Mouse (Mus musculus): Measurements from ENCODE around the gene Gpd1.
A peak's percentile ranks its signal among the peaks of the same experiment; 100 is the strongest.
"Not testable (repeated sequence)": the region's sequence is repeated elsewhere in the genome, so short reads cannot be mapped to it uniquely, and the experiment has no call there.

Gene Gpd1

DNA sequence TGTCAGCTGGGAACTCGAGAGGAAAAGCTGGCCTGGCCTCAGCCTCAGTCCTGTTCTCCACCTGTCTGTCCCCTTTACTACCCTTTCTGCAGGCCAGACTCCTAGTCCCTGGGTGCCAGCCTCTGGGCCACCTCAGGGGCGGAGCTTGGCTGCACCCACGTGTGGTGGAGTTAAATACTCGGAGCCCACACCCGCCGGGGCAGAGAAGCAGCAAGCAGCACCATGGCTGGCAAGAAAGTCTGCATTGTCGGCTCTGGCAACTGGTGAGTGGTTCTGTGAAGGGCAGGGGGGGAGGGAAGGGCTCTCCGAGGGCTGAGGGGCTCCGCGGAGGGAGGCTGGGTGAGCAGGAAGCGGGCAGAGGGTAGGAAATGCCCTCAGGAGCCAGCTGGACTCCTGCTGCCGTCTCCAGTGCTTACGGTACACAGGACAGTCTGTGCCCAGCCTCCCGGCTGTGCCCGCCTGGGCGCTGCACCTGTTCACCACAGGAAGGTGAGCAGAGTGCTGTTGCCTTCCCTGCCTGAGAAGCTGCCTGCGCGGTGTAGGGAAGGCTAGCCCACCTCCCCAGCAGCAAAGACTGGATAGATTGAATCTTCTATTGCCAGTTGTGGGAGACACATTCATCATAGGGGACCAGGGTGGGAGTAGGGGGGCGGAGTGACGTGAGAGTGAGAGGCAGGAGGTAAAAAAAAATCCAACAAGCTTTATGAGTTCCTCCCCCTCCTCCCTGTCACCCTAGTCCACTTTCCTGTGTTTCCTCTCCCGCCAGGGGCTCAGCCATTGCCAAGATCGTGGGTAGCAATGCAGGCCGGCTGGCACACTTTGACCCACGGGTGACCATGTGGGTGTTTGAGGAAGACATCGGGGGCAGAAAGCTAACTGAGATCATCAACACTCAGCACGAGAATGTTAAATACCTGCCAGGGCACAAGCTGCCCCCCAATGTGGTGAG is at the start of gene Gpd1:
Gene Gpd1, plus strand, starts transcription at position 130 of the 949 bp plus-strand sequence.
- no peak for DNase-seq (ENCODE audit: low spot score)

DNA sequence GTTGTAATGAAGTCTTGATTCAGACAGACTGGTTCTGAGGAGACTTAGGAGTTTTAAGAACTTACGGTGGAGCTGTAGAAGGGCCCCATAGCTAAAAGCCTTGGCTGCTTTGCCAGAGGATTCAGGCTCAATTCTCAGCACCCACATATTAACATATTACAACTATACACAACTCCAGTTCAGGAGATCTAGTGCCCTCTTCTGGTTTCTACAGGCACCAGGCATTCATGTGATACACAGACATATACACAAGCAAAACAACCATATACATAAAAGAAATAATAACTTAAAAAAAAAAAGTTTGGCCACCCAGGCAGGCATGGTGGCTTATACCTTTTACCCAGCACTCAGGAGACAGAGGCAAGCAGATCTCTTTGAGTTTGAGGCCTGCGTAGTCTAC is 49.8 kb upstream of the Gpd1 start:
- no peak for DNase-seq (ENCODE audit: low spot score)

DNA sequence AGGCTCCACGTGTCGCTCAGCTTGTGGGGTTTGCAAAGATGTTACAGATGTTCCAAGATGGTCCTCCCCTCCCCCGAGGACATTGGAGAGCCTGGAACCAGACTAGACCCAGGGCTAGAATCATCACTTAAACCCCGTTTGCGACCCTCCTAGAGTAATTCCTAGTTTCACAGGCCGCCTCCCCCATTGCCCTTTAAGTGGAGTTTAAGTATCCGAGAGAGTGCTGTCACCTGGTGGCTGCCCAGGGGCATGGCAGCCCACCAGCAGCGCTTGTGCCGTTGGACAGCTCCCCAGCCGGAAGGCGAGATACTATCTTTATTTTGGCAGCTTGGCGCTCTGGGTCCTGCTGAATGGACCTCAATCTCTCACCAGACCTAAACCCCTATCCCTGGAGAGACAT is 48.4 kb upstream of the Gpd1 start:
- peak; percentile 70 for DNase-seq (ENCODE audit: low spot score)

DNA sequence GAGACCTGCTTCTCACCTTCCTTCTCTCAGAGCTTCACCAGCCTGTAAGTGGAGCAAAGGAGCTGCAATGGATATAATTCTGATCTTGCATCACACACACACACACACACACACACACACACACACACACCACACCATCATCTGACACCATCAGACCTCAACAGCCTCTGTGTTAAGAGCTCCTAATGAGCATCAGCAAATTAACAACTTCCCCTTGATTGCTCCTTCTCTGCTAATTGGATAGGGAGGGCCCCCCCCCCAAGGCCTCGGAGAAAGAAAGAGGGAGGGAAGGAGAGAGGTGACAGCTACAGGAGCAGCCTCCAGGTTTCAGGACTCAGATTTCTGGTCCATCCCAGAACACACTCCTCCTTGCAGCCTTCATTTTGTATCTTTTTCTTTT is 47.9 kb upstream of the Gpd1 start:
- DNase-seq (ENCODE audit: low spot score) = no peak

DNA sequence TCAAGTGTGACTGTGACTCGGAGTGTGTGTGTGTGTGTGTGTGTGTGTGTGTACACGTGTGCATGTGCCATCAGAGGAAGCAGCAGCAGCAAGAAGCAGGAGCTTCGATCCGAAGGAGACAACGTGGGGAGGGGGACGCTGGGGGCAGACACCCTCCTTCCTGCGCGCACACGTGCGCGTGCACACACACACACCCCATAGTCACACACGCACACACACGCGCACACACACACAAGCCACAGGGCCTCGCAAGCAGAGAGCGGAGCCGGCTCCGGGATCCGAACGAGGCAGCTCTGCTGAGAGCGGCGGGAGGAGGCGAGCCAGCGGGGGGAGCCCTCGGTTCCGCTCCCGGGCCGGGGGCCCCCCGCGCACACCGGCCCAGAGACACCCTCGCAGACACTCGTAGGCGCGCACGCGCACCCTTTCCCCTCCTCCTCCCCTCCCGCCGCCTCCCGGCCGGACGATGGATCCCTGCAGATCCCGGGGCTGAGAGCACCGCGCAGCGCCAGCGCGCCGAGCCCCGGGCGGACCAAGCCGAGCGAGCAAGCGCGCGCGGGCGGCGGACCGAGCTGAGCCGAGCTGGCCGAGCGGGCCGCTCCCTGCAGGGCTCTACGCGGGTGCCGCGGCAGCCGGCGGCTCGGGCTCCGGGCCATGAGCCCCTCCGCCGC is 47.0 kb upstream of the Gpd1 start, which contains the start of gene Asic1:
Gene Asic1, plus strand, starts transcription at position 215 of the 668 bp plus-strand sequence.
- peak; percentile 69 for DNase-seq (ENCODE audit: low spot score)

DNA sequence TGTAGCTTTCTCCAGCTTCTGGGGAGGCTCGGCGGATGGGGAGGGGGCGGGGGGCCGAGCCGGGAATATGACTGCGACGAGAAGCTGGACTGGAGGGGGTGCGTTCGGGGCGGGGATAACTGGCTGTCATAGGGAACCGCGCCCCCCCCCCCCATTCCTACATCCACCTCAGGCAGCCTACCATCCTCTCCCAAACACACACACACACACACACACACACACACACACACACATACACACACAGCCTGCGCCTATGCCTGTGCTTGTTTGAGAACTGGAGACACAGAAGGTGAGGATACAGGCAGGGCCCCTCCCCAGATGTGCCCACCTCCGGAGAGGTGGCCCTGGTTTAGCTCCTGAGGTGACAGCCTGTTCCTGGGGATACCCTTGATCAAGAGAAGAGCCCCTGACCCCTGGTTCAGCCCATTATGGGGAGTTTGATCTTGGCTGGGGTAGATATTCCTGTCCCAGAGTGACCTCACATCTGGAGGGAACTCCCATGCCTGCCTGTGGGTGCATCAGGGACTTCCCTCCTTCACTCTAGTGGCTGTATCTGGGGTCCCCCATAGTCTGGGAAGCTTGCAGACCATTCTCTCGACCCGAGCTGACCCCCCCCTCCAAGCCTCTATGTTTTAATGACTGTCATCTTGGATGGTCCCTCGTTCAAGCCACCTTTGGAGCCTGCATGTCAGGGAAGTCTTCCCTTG is 46.2 kb upstream of the Gpd1 start:
- no peak for DNase-seq (ENCODE audit: low spot score)

DNA sequence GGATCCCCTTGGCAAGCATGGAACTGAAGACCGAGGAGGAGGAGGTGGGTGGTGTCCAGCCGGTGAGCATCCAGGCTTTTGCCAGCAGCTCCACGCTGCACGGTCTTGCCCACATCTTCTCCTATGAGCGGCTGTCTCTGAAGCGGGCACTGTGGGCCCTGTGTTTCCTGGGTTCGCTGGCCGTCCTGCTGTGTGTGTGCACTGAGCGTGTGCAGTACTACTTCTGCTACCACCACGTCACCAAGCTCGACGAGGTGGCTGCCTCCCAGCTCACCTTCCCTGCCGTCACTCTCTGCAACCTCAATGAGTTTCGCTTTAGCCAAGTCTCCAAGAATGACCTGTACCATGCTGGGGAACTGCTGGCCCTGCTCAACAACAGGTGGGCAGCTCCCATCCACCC is 45.5 kb upstream of the Gpd1 start:
- no peak for DNase-seq (ENCODE audit: low spot score)

DNA sequence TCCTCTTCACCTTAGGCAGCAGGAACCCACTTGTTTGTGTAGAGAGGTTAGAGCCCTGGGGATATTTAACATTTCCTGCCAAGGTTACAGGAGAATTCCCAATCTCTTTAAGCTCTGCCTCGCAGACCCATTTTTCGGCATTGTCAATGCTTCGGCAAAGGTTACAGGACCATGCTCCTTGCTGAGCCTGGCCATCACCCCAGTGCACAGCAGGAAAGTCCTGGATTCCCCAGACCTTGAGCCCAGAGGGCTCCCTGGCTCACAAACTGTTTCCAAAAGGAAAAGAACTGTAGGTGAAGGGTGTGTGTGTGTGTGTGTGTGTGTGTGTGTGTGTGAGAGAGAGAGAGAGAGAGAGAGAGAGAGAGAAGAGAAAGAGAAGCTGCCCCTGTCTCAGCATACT is 42.4 kb upstream of the Gpd1 start:
- no peak for DNase-seq (ENCODE audit: low spot score)

DNA sequence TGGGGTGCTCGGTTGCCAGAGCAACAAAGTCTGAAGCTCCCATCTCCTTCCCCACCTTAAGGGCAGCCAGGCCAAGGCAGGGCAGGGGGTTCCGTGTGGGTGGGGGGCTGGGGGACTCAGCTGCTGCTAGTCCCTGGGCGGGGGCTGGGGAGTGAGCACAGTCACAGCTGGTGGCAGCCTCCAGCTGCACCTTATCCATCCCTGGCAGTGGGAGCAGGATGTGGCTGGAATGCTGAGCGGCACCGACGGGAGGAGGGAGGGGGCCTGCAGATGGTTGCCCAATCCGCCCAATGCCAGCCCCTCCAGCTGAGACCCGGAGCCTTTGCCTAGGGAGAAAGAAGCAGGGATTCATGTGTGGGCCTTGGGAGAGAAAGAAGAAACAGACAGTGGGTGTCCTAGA is 40.2 kb upstream of the Gpd1 start:
- DNase-seq (ENCODE audit: low spot score) = no peak

DNA sequence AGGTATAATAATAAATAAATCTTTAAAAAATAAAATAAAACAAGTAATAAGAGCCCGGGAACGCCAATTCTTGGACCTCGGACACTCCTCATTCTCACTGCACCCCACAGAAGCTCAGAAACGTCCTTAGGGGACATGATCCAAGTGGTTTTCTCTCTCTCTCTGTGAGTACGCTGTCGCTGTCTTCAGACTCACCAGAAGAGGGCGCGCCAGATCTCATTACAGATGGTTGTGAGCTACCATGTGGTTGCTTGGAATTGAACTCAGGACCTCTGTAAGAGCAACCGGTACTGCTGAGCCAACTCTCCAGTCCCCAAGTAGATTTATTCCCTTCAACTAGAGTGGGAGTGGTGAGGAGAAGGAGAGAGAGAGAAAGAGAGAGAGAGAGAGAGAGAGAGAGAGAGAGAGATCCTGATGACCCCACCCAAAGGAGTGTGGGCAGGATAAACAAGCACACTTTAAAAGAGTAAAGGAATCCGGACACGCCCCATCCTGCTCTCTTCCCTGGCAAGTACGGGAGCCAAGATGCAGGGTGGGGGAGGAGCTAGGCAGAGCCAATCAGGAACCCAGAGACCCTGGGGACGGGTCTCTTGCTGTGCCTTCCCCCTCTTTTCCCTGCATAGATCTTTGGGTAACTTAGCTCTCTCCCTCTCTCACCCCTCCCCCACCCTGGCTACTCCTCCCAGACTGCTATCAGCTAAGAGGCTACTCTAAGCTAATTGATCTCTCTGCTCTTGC is 39.1 kb upstream of the Gpd1 start:
- DNase-seq (ENCODE audit: low spot score) = no peak

DNA sequence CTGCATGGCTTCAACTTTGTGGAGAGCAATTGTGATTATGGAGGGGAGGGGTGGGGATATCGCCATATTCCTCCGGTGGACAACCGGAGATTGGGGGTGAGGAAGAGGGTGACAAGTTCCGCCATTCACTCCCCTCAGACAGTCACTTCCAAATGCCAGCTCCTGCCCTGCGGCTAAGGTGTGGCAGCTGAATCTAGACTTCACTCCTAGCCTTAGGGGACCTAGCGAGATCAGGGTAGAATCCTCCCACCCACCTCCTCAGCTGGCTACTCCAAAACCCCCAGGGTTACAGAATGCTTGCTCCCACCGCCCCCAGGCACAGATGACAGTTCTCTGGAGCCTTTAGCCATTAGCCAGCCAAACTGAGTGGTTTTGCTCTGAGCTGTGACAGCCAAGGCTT is 38.3 kb upstream of the Gpd1 start:
- no peak for DNase-seq (ENCODE audit: low spot score)

DNA sequence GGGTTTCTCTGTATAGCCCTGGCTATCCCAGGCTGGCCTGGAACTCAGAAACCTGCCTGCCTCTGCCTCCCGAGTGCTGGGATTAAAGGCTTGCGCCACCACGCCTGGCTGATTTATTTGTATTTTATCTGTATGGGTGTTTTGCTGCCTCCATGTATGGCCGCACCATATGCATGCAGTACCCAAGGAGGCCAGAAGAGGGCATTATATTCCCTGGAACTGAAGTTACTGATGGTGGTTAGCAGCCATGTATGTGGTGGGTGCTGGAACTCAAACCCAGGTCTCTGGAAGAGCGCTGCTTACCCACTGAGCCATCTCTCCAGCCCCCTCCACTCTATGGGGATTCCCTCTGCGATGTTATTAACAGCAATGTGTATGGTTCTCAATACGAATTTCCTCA is 34.4 kb upstream of the Gpd1 start:
- no peak for DNase-seq (ENCODE audit: low spot score)

DNA sequence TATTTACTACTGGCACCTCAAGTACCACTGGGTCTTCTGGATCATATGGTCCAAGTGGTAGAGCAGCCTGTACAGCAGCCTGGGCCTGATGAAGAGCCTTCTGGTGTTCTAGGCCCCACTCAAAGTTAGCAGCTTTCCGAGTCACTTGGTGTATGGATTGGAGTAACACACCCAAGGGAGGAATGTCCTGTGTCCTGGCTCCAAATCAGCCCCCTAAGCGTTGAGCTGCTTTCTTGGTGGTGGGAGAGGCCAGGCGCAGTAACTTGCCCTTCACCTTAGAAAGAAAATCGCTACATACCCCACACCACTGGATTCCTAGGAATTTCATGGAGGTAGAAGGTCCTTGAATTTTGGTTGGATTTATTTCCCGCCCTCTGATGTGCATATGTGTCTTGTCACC is 33.2 kb upstream of the Gpd1 start:
- no peak for DNase-seq (ENCODE audit: low spot score)

DNA sequence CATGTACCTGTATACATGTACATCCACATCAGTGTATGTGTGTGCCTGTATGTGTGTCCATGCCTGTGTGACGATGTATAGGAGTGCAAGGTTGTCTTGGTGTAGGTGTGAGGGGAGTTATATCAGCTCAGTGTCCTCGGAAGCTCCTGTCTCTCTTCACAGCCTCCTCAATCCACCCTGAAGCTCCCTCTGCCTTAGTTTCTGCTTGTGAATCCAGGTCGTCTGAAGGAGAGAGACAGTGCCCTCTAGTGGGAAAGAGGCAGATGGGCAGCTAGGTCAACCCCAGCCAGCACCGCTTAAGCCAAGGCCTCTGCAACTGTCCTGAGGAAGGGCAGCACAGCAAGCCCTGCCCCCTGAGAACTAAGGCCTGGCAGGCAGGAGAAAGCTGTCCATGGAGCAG is 28.6 kb upstream of the Gpd1 start:
- DNase-seq (ENCODE audit: low spot score) = no peak

DNA sequence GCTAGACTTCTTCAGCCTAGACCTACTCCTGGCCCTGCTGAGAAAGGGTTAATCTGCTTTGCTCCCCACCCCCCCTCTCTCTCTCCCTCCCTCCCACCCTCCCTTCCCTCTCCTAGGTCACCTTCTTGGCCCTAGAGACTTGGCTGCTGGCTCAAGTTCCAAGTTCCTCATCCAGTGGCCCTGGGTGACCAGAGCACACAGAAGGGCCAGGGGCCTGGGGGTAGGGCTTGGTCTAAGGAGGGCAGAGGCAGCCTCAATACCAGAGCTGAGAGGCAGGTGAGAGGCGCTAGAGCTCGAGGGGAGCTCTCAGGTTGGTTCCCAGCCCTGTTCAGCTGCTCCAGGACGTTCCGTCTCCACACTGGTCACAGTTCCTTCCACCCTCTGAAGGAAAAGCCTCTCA is 26.4 kb upstream of the Gpd1 start:
- no peak for DNase-seq (ENCODE audit: low spot score)

DNA sequence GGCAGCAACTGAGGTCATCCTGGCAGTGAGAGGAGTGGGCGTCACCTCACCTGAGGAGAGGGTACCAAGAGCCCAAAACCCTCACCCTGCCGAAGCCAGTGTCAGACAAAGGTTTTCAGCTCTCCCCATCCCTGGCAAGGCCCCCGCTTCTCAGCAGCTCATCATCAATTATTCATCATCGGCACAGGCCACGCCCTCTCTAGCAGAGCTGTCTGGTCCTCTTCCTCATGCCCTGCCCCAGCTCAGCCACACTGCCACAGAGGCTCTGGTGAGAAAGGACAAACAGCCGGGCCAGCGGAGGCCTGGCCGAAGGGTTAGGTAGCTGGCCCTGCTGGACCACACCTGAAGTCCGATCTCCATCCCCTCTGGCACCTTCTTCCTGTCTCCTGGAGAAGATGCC is 25.3 kb upstream of the Gpd1 start:
- DNase-seq (ENCODE audit: low spot score) = no peak

DNA sequence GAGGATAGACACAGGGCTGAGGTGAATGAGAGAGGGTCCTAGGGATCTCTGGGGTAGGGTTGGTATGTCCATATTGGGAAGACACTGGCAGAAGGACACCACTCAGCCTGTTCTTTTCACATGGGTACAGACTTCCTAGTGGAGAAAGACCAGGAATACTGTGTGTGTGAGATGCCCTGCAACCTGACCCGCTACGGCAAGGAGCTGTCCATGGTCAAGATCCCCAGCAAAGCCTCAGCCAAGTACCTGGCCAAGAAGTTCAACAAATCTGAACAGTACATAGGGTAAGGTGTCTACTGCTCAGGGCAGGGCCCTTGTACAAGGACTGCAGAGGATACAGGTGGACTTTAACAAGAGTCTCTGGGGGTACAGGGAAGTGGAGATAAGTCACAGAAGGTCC is 20.0 kb upstream of the Gpd1 start:
- no peak for DNase-seq (ENCODE audit: low spot score)

DNA sequence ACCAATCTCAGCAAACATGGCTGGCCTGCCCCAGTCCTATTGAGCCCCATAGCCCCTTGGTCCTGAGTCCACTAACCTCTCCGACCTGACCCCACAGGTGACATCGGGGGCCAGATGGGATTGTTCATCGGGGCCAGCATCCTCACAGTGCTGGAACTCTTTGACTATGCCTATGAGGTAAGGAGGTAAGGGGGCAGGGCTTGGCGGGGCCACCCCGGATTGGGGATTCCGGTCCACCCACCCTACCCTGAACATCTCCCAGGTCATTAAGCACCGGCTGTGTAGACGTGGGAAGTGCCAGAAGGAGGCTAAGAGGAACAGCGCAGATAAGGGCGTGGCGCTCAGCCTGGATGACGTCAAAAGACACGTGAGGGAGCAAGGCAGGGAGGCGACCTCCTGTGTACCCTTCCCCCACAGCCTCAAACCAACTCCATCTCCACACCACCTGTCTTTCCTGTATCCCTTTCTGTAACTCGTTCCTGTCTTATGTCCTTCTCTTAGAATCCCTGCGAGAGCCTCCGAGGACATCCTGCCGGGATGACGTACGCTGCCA is 18.7 kb upstream of the Gpd1 start:
- no peak for DNase-seq (ENCODE audit: low spot score)

DNA sequence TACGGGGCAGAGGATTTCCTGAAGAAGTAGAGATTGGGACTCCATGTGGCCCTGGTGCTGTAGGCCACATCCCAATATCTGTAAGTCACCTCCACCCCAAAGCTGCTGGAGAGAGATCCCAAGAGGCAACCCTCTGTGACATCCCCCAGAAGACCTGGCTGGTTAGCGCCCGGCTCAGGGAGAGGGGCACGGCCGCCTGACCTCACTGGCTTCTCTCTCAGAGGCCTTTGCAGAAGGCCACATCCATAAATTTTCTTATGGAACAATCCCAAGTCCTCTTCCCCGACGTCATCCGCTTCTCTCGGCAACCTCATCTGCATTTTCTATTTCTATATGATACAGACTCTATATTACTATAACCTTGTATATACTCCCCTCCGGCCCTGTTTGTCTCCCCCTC is 17.6 kb upstream of the Gpd1 start:
- DNase-seq (ENCODE audit: low spot score) = no peak

DNA sequence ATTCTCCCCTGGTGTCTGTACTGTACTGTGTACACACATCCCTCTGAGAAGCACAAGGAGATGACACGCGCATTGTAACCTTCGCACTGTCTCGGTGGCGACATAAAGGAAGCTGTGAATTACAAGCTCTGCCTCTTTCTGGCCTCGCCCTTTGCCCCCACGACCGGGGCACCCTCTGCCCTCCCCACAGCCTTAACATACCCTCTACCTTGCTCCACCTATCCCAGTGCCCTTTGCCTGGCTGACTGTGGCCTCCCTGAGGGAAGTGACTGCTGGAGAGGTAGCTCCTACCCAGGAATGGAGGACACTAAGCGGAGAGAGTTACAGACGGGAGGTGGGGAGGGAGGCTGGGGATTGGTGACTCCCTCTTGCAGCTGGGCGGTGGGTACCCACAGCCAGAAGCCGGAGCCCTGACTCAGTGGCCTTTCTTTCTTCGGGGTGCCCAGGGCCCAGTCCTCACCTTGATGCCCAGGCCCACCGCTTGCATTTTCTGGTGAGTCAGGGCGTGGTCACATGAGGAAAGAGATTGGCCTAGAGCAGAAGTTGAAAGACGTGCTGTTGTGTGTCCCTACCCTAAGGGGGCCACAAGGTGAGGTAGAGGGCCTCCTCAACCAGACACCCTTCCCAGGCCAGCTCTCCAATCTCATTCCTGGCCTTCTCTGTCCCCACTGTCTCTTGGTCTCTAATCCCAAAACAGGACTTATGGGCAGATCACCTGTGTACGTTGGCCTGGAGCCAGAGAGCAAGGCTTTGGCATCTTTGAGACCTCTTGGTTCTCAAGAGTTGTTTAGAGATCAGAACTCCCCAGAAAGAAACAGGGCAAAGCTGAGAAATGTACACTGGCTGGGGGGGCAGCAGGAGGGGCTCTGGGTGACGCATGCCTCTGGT is 16.9 kb upstream of the Gpd1 start:
- no peak for DNase-seq (ENCODE audit: low spot score)

DNA sequence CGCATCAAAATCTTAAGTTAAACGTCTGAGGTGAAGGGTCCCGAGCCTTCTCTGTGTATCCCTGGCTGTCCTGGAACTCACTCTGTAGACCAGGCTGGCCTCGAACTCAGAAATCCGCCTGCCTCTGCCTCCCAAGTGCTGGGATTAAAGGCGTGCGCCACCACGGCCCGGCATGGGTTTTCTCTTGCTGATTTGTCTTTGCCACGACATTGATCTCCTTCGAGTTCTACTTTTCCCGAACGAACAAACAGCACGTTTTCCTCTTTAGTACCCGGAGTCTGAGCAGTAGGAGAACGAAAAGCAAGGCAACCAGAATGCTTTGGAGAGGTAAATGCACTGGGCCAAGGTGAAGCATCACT is 15.7 kb upstream of the Gpd1 start:
- not testable (repeated sequence) for DNase-seq (ENCODE audit: low spot score)
